Mouse (Mus musculus) A20 (cell line): ENCODE results near the gene Col9a3.
A peak's percentile ranks its signal among the peaks of the same experiment; 100 is the strongest.

Experiments
- DNase-seq: peaks from one replicate; pipeline ENCODE4 v3.0.0-alpha.2; 2011; ENCODE audit warnings: low read depth, low spot score

Gene Col9a3

DNA sequence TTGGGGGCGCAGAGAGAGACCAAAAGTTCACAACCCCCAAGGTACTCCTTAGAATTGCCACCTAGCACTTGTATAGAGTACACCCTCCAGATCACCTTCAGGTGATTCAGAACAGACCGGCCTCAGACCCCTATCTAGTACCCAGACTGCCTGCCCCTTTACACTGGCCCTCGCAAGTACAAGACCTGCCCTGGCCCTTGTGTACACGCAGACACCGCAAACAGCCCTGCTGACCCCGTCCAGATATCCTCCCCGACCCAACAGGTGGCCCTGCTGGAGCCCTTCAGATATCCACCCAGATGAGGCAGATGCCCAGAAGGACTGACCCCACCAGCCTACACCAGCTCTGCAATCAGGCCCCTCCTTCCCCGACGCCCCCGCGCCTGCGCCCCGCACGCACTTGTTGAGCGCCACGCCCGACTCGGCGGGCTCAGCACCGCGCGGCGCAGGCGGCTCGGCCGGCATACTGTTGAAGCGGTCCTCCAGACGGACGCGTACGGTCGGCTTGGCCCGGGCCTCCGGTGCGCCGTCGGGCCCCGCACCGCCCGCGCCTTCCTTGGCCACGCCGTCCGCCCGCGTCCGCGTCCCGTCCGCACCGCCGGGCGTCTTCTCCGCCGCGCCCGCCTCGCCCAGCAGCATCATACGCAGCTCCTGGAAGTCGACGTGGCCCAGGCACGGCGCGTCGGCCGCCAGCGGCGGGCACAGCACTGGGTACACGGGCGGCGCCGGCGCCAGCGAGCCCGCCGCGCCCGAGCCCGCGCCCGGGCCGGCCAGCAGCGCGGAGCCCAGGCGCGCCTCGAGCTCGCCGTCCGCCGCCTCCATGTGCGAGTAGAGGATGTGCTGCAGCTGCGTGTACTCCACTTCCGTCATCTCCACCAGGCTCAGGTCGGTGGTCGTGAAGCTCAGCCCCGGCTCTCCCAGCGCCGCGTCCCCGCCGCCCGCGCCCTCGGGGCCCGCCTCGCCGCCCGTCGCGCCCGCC is 44.3 kb downstream of the Col9a3 start:
- no peak for DNase-seq

DNA sequence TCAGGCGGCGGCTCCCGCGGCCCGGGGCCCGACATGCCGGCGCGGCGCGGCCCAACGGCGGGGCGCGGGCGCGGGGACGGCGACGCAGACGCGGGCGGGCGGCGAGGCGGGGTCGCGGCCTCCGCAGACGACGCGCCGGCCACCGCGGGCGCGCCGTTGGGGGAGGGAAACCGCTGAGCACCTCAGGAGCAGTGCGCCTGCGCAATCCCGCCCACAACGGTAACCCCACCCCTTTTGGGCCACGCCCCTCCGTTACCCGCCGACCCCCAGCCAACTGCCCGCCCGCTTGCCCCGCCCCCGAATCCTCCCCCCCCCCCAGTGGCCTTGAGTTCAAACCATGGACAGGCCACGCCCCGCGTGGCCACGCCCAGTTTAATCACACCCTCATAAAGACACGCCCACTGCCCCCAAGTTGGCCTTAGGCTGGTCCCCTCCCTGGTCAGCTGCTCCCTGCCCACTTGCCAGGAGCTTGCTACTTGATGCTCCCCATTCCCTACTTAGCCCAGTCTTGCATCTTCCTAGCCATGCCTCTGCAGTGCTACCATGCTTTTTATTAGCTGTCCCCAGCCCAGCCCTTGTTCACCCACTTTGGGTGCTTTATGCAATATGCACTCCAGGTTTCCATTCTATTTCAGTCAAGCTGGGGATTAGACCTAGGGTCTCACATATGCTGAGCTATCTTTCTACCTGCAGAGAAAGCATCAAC is 45.1 kb downstream of the Col9a3 start, which contains the start of gene Tcfl5:
Gene Tcfl5 (minus strand): TSS at position 154 of the 706 bp plus-strand sequence.
- DNase-seq = no peak

DNA sequence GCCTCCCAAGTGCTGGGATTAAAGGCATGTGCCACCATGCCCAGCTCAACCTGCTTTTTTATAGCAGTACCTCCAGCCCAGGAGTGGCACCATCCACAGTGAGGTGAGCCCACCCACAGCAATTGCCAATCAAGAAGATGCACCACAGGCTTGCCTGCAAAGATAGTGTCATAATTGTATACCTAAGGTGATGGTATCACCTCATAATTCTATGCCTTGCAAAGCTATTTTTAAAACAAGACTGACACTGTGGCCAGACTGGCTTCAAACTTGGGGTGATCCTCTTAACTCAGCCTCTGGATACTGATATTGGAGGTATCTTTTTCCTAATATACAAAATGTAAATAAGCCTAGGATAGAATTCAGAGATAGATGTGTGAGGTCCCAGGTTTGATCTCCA is 46.0 kb downstream of the Col9a3 start:
- DNase-seq = no peak

DNA sequence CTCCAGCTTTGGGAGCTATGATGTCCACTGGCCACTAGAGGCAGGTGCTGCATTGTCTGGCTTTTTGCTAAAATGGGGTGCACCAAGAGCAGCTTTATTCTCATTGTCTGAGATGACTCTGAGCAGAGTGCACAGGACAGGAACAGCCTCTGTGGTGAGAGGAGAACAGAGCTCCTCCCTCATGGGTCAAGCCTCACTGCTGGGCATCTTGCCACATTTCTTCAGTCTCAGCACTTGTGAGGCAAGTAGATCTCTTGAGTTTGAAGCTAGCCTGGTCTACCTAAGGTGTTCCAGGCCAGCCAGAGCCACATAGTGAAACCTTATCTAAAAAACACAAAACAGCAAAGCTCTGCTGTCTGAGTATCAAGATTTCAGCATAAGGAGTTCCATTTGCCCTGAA is 49.3 kb downstream of the Col9a3 start:
- peak; percentile 7 for DNase-seq

DNA sequence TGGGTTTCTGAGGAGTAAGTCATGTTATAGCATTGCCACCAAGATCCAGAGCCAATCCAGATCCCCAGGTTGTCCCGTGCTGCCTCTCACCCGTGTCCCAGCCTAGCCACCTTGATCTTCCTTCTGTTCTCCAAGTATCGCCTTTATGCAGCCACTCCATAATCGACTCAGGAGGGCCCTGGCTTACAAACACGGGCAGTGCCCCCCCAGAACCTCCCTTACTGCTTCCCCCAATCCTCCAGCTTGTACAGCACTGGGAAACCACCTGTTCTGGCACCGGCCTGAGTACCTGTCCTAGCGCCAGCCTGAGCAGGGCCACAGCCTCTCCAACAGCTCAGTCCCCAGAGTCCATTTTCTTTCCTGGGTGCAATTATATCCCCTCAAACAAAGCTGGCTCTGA is 57.1 kb downstream of the Col9a3 start:
- no peak for DNase-seq

DNA sequence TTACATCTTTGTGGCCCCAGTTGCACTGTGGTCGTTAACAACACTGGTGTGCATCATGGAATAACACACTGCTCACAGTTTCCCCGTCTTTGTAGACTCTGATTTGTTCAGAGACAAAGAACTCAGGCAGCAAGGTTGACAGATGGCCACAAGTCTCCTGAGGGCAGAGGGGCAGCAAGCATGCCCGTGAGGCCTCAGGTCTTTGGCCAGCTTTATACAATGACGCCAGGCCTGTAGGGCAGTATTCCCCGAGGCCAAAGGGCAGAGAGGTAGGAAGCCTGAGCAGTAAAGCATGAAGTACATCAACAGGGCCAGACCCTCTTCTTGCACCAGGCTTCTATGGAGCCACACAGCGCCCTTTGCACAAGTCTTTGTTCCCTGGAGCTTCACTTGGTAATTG is 57.6 kb downstream of the Col9a3 start:
- no peak for DNase-seq

DNA sequence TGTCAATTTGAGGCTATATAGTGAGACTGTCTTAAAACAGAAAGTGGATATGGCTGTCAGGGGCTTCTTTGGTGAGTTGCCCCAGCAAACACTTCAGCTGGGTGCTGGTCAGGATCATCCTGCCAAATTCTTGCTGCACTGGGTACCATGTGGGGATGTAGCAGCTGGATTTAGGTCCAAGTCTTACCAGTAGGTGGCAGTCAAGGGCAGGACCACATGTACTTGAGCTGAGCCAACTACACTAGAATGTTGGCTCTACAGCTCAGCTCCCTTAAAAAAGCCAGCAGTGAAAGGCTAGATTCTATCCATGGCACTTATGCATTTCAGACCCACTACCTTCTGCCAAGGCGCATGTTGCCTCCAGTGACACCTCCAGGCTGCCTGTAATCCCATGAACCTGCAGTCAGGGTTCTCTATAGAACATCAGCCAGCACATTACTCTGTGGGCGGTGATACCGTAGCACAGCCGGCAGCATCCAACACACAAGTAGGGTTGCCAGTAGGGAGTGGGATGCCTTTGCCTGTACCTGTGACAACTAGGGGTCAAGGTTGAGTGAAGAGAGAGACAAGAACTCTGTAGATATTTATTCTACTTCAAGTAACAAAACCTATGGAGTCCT is 59.9 kb downstream of the Col9a3 start:
- DNase-seq = peak; percentile 74

DNA sequence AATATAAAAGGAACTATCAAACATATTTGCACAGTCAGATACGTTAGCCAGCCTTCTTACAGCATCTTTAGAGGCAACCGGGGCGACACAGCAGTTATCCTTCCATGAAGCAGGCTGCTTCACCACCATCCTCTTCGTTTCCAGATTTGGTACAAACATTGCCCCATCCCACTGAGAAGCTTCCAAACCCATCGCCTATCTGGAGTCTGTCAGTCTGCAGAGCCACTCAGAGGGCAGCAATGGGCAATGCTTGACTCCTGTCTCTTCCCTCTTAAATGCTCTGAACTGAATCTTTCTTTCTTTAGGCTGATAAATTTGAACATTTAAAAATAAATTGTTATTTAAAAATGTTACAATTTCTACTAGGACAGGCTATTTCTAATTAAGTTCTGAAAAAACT is 60.8 kb downstream of the Col9a3 start:
- DNase-seq = no peak

DNA sequence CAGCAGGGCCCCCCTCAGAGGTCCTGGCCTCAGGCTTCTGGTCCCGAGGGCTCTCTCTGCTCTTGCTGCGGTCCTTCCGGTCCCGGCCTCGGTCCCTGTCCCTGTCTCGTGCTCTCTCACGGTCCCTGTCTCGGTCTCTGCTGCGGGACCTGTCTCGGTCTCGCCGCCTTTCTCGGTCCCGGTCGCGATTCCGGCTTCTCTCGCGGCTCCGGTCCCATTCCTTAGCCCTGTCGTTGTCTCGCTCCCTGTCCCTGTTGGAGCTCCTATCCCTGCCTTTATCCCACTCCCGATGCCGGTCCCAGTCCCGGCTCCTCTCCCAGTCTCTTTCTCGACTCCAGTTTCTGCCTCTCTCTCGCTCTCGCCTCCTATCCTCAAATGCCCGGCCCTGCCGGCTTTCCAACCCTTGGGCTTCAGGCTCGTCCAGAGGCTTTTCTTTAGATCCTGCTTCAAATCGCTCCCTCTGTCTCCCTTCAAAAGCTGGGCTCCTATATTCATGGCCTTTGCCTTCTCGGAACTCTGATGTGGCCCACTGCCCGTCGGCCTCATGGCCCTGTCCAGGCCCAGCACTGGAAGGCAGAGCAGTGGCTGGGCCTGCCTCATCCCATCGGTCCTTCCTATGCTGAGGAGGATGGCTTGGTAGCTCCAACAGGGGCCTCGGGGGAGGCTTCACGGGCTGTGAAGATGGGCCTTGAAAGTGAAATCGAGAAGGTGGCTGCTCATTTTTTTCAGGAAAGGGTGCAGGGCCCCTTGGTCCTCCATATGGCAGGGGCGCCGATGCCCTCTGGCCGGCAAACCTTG is 62.0 kb downstream of the Col9a3 start:
- DNase-seq = no peak

DNA sequence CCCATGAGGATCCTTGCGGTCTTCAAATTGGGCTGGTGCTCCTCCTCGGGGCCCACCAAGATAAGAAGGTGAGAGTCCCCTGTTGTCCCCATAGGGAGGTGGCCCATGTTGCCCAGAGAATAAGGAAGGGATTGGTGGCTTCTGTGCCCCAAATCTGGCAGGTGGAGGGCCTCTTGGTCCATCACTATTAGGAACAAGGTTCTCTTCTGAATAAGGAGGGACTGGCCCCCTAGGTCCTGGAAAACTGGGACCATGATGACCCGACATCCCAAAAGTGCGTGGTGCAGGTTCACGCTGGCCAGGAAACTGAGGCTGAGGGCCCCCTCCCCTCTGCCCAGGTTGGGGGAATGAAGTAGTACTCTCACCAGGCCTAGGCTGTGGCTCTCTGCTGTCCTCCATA is 62.9 kb downstream of the Col9a3 start:
- DNase-seq = no peak

DNA sequence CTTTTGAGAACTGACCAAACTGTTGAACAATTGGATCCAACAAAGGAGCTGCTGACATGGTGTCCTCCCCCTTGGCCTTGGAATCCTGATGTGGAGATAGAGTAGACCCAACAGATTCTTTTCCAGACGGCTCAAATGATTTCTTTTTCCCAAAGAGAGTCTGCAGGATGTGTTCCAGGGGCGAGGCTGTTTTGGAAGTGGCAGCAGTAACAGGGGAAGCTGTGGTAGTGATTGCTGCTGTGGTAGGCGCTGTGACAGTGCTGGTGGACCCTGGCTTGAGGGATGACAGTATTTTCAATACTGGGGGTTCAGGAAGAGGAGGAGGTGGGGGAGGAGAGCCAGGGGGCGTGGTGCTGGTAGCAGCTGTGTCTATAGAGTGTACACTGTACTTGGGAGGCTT is 64.4 kb downstream of the Col9a3 start:
- no peak for DNase-seq
